Mouse (Mus musculus) hindbrain, embryonic 11.5 days (tissue): ENCODE measurements around the gene Gucy2d. TPM values are rescaled to one million over a fixed set of nuclear protein-coding genes. Genes with fewer than 3 reads are reported as not detected.

Source experiments
- ATAC-seq: fragments of 200-750 bp; cut with Nextera tagmentation; 2 replicates; pipeline ENCODE4 v1.8.0; 2017; ENCODE audit warnings: mild to moderate bottlenecking, moderate TSS enrichment, moderate library complexity; ENCODE audit not compliant: low FRiP score
- DNase-seq: peaks from one replicate; pipeline ENCODE4 v3.0.0-alpha.2; 2015; ENCODE audit warnings: low spot score
- H3K27ac ChIP-seq: fragments of 300-500 bp; sonication (generic); 2 replicates; pipeline ENCODE4 v1.5.1; 2014; ENCODE audit warnings: mild to moderate bottlenecking, low read depth, low read length
- H3K27me3 ChIP-seq: fragments of 300-500 bp; sonication (generic); 2 replicates; pipeline ENCODE4 v1.6.1; 2014; ENCODE audit warnings: mild to moderate bottlenecking, low read length, moderate library complexity, mixed read lengths; ENCODE audit not compliant: control insufficient read depth, insufficient read depth
- H3K36me3 ChIP-seq: fragments of 300-500 bp; sonication (generic); 2 replicates; pipeline ENCODE4 v1.6.1; 2014; ENCODE audit warnings: mild to moderate bottlenecking, low read length, moderate library complexity, mixed read lengths; ENCODE audit not compliant: control insufficient read depth, insufficient read depth
- H3K4me1 ChIP-seq: fragments of 300-500 bp; sonication (generic); replicated peaks from 2 replicates; pipeline ENCODE4 v1.6.1; 2014; ENCODE audit warnings: low read length, mixed read lengths; ENCODE audit not compliant: control insufficient read depth, insufficient read depth
- H3K4me2 ChIP-seq: fragments of 300-500 bp; sonication (generic); replicated peaks from 2 replicates; pipeline ENCODE4 v1.6.1; 2014; ENCODE audit warnings: mild to moderate bottlenecking, low read depth, low read length
- H3K4me3 ChIP-seq: fragments of 300-500 bp; sonication (generic); 2 replicates; pipeline ENCODE4 v1.5.1; 2014; ENCODE audit warnings: low read depth, low read length
- H3K9ac ChIP-seq: fragments of 300-500 bp; sonication (generic); 2 replicates; pipeline ENCODE4 v1.6.1; 2014; ENCODE audit warnings: low read depth, low read length
- H3K9me3 ChIP-seq: fragments of 300-500 bp; sonication (generic); 2 replicates; pipeline ENCODE4 v1.6.1; 2016; ENCODE audit warnings: low read length; ENCODE audit not compliant: control insufficient read depth
- WGBS: fragments of 180-500 bp; shearing (Covaris S2); extraction: QIAGEN DNeasy Blood & Tissue Kit; methylation state at CpG from one replicate; pipeline ENCODE4 v1.1.7; 2014; 5-methylcytosine and 5-hydroxymethylcytosine counted together
- polyA plus RNA-seq: library from polyadenylated mRNA; unstranded; fragments of >200 nt; fragmentation: Nextera tagmentation; extraction: Ambion mirVana; gene quantifications from 2 replicates; pipeline ENCODE4 v1.2.1, GENCODE M21; 2014

Gucy2d gene
- polyA plus RNA-seq, 1 experiment from 2014 or later, result not detected

DNA sequence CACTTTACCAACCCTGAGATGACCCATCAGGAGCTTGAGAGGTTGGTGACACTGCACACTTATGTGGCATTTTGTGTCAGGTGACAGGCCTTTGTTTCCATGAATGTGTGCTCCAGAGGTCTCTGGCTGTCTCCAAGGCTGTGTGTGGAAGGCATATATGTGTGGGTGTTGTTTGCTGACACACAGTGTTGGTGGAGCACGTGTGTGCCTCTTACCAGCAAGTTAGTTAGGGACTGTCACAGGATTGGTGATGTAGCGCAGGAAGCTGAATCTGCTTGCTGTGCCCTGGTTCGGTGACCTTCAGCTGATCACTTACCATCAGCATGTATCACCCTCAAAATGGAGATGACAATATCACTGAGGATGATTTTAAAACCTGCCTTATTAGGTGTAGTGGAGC lies 44.7 kb downstream of the Gucy2d start:
- Histone ChIP-seq H3K27me3 (no peaks in the 10 kb centered on the region), H3K36me3 (no peaks in the 10 kb centered on the region)
- 90% methylated on average over 3 of the region's 3 CpGs for WGBS

DNA sequence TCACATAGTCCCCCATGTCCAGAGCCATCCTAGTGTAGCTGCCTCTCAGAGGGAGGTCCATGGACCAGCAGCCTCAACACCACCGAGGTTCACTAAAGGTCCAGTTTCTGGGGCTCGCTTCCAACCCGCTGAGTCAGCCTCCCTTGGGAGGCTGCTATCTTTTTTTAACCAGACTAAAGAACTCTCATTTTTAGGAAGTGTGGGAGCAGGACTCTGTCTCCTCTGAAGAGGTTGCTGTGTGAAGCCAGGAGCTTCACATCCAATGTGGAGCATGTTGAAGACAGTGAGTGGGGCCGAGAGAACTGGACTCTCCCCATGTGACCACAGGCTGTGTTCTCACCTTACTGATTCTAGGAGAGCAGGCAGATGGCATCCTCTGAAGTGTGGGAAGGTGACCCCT lies 45.3 kb downstream of the Gucy2d start:
- no peak overlapping the region for H3K9ac ChIP-seq

More for the DNA sequence above, 44.7 kb downstream of the Gucy2d start:
- no peaks in the 10 kb centered on the region for H3K9me3 ChIP-seq
- 0 out of 2 replicates have a peak, but pooled peaks cover 5% of the 10 kb centered on the region for H3K4me1 ChIP-seq
- no peak overlapping the region for H3K27ac ChIP-seq
- ATAC-seq, result no peak
- no peak overlapping the region for H3K9ac ChIP-seq
- no peak overlapping the region for H3K4me2 ChIP-seq
- H3K4me3 ChIP-seq, result no peak overlapping the region
- no peak for DNase-seq

DNA sequence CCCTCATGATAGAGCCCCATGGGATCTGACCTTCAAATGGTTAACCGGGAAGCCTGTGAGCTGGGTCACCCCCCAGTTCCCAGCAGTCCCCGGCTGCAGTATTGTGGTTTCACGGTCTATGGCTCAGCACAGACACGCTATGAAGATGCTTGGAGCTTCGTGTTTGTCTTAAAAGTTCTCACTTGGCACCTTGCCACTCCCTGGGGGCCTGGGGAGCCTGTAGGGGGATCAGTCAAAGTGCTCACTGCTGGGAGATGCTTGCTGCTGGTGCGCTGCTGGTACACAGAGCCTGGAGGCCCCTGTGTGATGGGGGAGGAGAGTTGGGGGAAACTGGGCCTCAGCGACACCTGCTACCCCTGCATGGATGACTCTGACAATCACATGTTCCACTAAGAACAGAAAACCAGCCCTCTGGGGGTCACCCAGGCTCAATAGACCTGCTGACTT lies 46.3 kb downstream of the Gucy2d start:
- WGBS, result 63% methylated on average over 7 of the region's 7 CpGs

More for the DNA sequence above, 45.3 kb downstream of the Gucy2d start:
- no peaks in the 10 kb centered on the region for H3K9me3 ChIP-seq
- DNase-seq (no peak), ATAC-seq (no peak)
- H3K36me3 ChIP-seq, result no peaks in the 10 kb centered on the region
- WGBS, result 84% methylated on average over 4 of the region's 4 CpGs
- no peak overlapping the region for H3K4me2 ChIP-seq
- no peak overlapping the region for H3K27ac ChIP-seq
- H3K4me3 ChIP-seq, result no peak overlapping the region
- no peaks in the 10 kb centered on the region; the same call in 1 of the 2 replicates for H3K27me3 ChIP-seq
- 0 out of 2 replicates have a peak, but pooled peaks cover 5% of the 10 kb centered on the region for H3K4me1 ChIP-seq

DNA sequence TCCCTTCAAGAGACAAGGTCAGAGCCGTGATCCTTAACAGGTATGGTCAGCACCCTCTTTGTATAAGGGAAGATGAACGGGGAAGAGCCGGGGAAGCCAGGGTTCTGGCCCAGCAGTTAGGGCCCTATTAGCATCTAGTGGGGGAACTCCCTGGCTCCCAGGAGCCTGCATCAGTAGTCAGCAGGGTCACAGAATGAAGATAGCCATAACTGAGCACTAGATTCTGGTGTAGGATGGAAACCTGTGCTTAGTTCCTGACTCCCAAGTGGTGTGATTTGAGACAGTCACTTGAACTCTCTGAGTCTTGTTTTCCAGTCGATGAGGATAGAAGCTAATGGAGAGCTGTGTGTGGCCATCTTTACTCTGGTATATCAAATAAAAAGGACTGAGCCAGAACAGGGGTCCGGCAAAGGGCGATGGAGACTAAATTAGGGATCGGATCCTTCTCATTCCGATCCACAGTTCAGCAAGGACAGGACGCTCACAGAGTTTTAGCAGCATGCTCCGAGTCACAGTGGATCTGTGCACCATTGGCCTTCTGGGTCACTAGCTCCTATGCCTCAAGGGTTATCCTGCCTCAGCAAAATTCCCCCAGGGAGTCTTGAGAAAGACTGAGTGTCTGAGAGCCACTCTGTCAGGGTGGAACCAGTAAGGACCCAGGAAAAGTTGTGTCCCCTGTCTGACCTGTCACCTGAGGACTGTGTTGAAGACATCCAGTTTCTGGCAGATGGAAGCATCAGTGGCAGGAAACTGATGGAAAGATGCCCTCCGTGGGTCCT lies 47.2 kb downstream of the Gucy2d start:
- no peak for ATAC-seq
- H3K27me3 ChIP-seq, result peaks cover 2% of the 10 kb centered on the region; the same call in 1 of the 2 replicates
- no peak overlapping the region for H3K4me2 ChIP-seq
- no peak overlapping the region for H3K27ac ChIP-seq
- 89% methylated on average over 11 of the region's 11 CpGs for WGBS
- H3K9ac ChIP-seq, result no peak overlapping the region
- no peaks in the 10 kb centered on the region for H3K36me3 ChIP-seq
- H3K4me3 ChIP-seq, result no peak overlapping the region
- H3K9me3 ChIP-seq, result no peaks in the 10 kb centered on the region
- 0 out of 2 replicates have a peak, but pooled peaks cover 2% of the 10 kb centered on the region for H3K4me1 ChIP-seq
- DNase-seq, result no peak

More for the DNA sequence above, 46.3 kb downstream of the Gucy2d start:
- no peaks in the 10 kb centered on the region for H3K36me3 ChIP-seq
- no peak overlapping the region for H3K27ac ChIP-seq
- H3K9ac ChIP-seq, result no peak overlapping the region
- H3K4me2 ChIP-seq, result no peak overlapping the region
- ATAC-seq (no peak), DNase-seq (no peak)
- no peak overlapping the region for H3K4me3 ChIP-seq
- H3K4me1 ChIP-seq, result 0 out of 2 replicates have a peak, but pooled peaks cover 2% of the 10 kb centered on the region
- peaks cover 2% of the 10 kb centered on the region; the same call in 1 of the 2 replicates for H3K27me3 ChIP-seq
- no peaks in the 10 kb centered on the region for H3K9me3 ChIP-seq

DNA sequence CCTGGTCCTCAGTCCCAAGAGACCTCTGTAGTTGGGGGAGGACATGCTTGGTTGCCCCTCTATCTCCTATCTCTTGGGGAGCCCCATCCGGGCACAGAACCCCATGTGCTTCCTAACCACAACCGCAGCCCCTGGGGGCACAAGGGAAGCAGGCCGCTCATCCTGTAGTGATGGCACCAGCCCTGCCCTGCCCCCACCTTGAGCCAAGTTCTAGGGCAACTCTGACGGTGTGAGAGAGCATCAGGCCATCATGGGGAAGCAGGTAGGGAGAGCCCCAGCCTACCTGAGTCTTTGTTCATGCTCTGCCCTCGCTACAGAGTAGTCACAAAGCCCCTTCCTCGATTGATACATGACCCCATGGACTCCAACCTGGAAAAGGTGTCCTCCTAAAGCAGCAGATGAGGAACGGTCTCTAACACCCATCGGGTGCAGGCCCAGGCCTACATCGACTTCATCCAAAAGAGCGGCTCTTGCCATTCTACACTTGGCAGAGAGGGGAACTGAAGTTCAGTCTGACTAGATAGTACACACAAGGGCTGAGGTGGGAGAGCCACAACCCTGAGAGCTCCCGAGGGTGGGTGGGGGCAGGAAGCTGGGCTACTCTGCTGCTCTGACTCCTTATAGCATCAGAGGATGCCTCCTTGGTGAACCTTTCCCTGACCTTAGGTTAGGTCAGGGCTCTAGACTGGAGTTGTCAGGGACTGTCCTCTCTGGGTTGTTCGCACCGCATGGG lies 48.3 kb downstream of the Gucy2d start:
- Histone ChIP-seq H3K9me3 (no peaks in the 10 kb centered on the region), H3K27ac (no peak overlapping the region), H3K27me3 (peaks cover 2% of the 10 kb centered on the region; the same call in 1 of the 2 replicates), H3K36me3 (no peaks in the 10 kb centered on the region), H3K4me2 (no peak overlapping the region), H3K4me3 (no peak overlapping the region), H3K9ac (no peak overlapping the region), H3K4me1 (0 out of 2 replicates have a peak, but pooled peaks cover 2% of the 10 kb centered on the region)
- WGBS, result 87% methylated on average over 13 of the region's 13 CpGs
- DNase-seq (no peak), ATAC-seq (no peak)

DNA sequence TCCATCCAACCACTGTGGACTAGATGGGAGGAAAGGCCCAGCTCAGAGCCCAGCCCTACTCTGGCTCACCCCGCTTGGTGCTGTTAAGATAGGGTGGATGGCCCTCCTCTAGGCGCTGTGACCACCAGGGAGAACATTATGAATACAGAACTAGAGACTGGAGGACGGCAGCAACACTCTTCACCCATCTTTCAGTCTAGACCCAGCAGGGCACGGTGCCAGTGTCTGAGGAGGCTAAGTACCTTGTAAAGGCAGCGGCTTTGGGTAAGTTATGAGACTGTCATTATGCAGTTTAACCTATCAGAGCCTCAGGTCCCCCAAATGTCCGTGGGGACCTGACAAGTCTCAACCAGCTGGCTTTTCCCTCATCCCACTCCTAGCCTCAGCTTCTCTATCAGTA lies 48.9 kb downstream of the Gucy2d start, which contains the start of gene Lrrc32:
TSS of gene Lrrc32 (plus strand) at position 153 of the 400 bp plus-strand sequence.
- no peak for DNase-seq
- ATAC-seq, result 0 out of 2 replicates have a peak, but pooled peaks have one; percentile 36
- no peaks in the 10 kb centered on the region for H3K9me3 ChIP-seq
- H3K4me2 ChIP-seq, result peak within 1 kb of the TSS; percentile 81
- H3K36me3 ChIP-seq, result no peaks in the 10 kb centered on the region
- H3K27me3 ChIP-seq, result peaks cover 2% of the 10 kb centered on the region; the same call in 1 of the 2 replicates
- H3K4me3 ChIP-seq, result peak within 1 kb of the TSS; percentile 43
- H3K4me1 ChIP-seq, result 0 out of 2 replicates have a peak, but pooled peaks cover 2% of the 10 kb centered on the region
- no peak within 1 kb of the TSS for H3K27ac ChIP-seq
- peak within 1 kb of the TSS; percentile 55 for H3K9ac ChIP-seq
- WGBS, result 56% methylated on average over 6 of the region's 6 CpGs

DNA sequence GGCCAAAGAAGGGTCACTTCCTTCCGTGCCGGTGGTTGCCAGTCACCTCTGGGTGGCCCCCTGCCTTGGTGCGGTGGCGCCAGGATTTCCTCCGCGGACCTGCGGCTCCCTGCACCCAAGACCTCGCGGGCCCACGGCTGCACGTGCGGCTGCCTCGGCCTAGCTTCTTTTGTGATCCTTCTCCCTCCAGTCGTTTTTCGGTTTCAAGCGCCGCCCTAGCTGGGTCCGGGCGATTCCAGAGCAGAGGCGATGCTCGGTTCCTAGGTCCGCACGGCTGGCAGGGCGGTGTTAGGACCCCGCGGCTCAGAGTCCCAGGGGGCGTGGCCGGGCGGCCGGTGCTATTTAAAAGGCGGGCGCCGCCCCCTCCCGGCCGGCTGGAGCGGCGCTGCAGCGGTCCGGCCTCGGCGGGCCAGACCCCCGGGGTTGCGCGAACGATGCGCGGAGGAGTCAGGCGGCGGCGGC lies 49.4 kb downstream of the Gucy2d start:
- ATAC-seq, result peak; percentile 85
- under 1% methylated on average over 50 of the region's 50 CpGs for WGBS
- Histone ChIP-seq H3K27me3 (peaks cover 2% of the 10 kb centered on the region; the same call in 1 of the 2 replicates), H3K9me3 (no peaks in the 10 kb centered on the region), H3K9ac (peak overlapping the region; percentile 55), H3K4me2 (peak overlapping the region; percentile 81), H3K4me1 (0 out of 2 replicates have a peak, but pooled peaks cover 2% of the 10 kb centered on the region), H3K4me3 (peak overlapping the region; percentile 43), H3K27ac (no peak overlapping the region), H3K36me3 (no peaks in the 10 kb centered on the region)
- peak; percentile 89 for DNase-seq

DNA sequence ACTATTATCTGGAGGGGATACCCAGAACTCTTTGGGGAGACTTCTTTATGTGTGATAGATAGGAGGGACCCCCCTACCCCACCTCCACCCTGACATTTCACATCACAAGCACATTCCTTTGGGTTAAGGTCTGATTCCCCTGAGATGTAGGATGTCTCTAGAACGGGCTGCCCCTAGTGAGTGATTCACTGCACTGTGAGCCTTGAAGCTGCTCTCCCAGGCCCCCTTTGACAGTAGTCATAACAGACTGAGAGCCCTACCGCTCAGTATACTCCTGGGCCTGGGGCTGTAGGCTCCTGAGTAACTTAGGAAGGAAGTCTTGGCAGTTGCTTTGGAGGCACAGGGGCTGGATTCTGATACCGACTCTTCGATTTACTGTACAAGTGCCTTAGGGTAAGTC lies 50.1 kb downstream of the Gucy2d start:
- no peaks in the 10 kb centered on the region for H3K9me3 ChIP-seq
- H3K4me2 ChIP-seq, result no peak overlapping the region
- no peak for ATAC-seq
- 0 out of 2 replicates have a peak, but pooled peaks cover 2% of the 10 kb centered on the region for H3K4me1 ChIP-seq
- peak overlapping the region; percentile 43; the same call in 1 of the 2 replicates for H3K4me3 ChIP-seq
- H3K27ac ChIP-seq, result no peak overlapping the region
- 62% methylated on average over 4 of the region's 4 CpGs for WGBS
- no peak overlapping the region for H3K9ac ChIP-seq
- peaks cover 2% of the 10 kb centered on the region; the same call in 1 of the 2 replicates for H3K27me3 ChIP-seq
- no peak for DNase-seq
- no peaks in the 10 kb centered on the region for H3K36me3 ChIP-seq
